ENCODE assay signal across 8 mouse cellular contexts in the genomic region with DNA sequence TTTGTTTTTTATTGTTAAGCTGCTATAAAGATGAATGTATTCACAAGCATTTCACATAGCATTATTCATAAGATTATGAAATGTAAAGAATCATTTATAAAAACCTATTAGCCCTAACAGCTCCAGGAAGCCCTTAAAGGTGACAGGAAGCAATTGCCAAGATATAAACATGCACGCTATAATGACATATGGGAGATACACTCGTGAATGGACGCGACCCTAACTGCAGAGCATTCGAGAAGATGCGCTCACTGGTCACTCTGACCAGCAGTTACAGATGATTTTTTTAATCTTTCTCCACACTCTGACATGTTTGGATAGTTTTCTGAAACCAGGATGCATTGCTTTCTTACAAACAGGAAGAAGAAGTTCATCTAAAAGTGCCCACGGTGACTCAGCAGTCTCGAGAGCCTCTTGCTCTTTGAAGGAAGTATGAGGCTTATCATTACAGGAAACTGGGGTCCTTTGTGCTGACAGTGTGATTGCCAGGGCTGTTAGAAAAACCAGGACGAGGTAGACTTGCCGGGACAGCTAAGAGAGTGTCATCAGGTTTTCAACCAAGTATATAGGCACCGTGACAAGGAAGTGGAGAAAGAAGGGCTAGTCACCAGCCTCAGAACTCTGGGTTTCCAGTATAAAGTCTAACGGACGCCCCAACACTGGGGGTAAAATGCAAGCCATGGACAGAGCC. TPM values are rescaled to one million over a fixed set of nuclear protein-coding genes. Genes with fewer than 3 reads are reported as not detected.
DNase-seq lines count a peak whose midpoint lies in the region; ATAC-seq and TF ChIP-seq lines count a peak whose summit lies in the region.

No protein-coding gene starts in this region.

- no peaks in the 10 kb centered on the region for H3K9me3 ChIP-seq in kidney, embryonic 15.5 days (replicated peaks)
- no peaks in the 10 kb centered on the region for H3K9me3 ChIP-seq in embryonic facial prominence, embryonic 14.5 days (ENCODE audit: control insufficient read depth, low read length)
- no peaks in the 10 kb centered on the region for H3K9me3 ChIP-seq in forebrain, embryonic 13.5 days (replicated peaks)

- H3K4me3 ChIP-seq in kidney, embryonic 15.5 days (replicated peaks): no peak overlapping the region
- H3K4me3 ChIP-seq in embryonic facial prominence, embryonic 14.5 days (ENCODE audit: low read depth, low read length): no peak overlapping the region
- H3K4me3 ChIP-seq in liver, adult 2 months (ENCODE audit: insufficient read depth, low read depth, low read length): no peak overlapping the region
- H3K4me3 ChIP-seq in thymus, adult 2 months (ENCODE audit: control insufficient read depth, insufficient read depth, low read length): no peak overlapping the region
- no peak overlapping the region for H3K4me3 ChIP-seq in forebrain, embryonic 13.5 days

- peaks cover under 1% of the 10 kb centered on the region for H3K79me2 ChIP-seq in liver, adult 2 months (ENCODE audit: control insufficient read depth, insufficient read depth, low read length)

- H3K36me3 ChIP-seq in kidney, embryonic 15.5 days: 0 out of 2 replicates have a peak, but pooled peaks cover 1% of the 10 kb centered on the region
- no peaks in the 10 kb centered on the region for H3K36me3 ChIP-seq in embryonic facial prominence, embryonic 14.5 days (ENCODE audit: control insufficient read depth, insufficient read depth, low read length)
- H3K36me3 ChIP-seq in liver, adult 2 months (ENCODE audit: control insufficient read depth, insufficient read depth, low read length): peaks cover 14% of the 10 kb centered on the region
- no peaks in the 10 kb centered on the region for H3K36me3 ChIP-seq in thymus, adult 2 months (ENCODE audit: control insufficient read depth, insufficient read depth, low read length)
- H3K36me3 ChIP-seq in forebrain, embryonic 13.5 days (ENCODE audit: poor library complexity, severe bottlenecking): peaks cover 9% of the 10 kb centered on the region; the same call in 1 of the 2 replicates

- H3K4me1 ChIP-seq in kidney, embryonic 15.5 days: peaks cover 33% of the 10 kb centered on the region
- H3K4me1 ChIP-seq in embryonic facial prominence, embryonic 14.5 days (ENCODE audit: control insufficient read depth, insufficient read depth, low read length): peaks cover 23% of the 10 kb centered on the region
- H3K4me1 ChIP-seq in liver, adult 2 months (ENCODE audit: control insufficient read depth, insufficient read depth, low read length): peaks cover 17% of the 10 kb centered on the region
- H3K4me1 ChIP-seq in thymus, adult 2 months (replicated peaks; ENCODE audit: control insufficient read depth, insufficient read depth, low read length): peaks cover 30% of the 10 kb centered on the region
- no peaks in the 10 kb centered on the region for H3K4me1 ChIP-seq in forebrain, embryonic 13.5 days

- TF ChIP-seq POLR2A in liver, adult 2 months (IDR thresholded peaks at IDR 0.05; ENCODE audit: extremely low read depth, insufficient read depth, low read length): no peak
- no peak for TF ChIP-seq POLR2A in thymus, adult 2 months (IDR thresholded peaks at IDR 0.05; ENCODE audit: control insufficient read depth, extremely low read depth, insufficient read depth, low read length, poor library complexity)

- no peak overlapping the region for H3K4me2 ChIP-seq in kidney, embryonic 15.5 days
- no peak overlapping the region for H3K4me2 ChIP-seq in embryonic facial prominence, embryonic 14.5 days (ENCODE audit: low read depth, low read length)
- H3K4me2 ChIP-seq in forebrain, embryonic 13.5 days: no peak overlapping the region

- no peak overlapping the region for H3K9ac ChIP-seq in kidney, embryonic 15.5 days
- H3K9ac ChIP-seq in embryonic facial prominence, embryonic 14.5 days (ENCODE audit: low read depth, low read length): no peak overlapping the region
- no peak overlapping the region for H3K9ac ChIP-seq in liver, adult 2 months (ENCODE audit: low read depth, low read length)
- no peak overlapping the region for H3K9ac ChIP-seq in forebrain, embryonic 13.5 days

- ATAC-seq in kidney, embryonic 15.5 days (replicated peaks; ENCODE audit: low FRiP score): no peak
- no peak for ATAC-seq in embryonic facial prominence, embryonic 14.5 days (ENCODE audit: low read depth)
- ATAC-seq in forebrain, embryonic 13.5 days: no peak

- no peak for DNase-seq in kidney, postnatal 10 days
- no peak for DNase-seq in embryonic facial prominence, embryonic 14.5 days (ENCODE audit: low spot score)
- peak; percentile 59 for DNase-seq in liver, adult 2 months (ENCODE audit: extremely low read depth, low read depth, low spot score)
- DNase-seq in thymus, adult 2 months: peak; percentile 63
- DNase-seq in ovary, postnatal 36 days (ENCODE audit: low spot score): no peak
- DNase-seq in cerebellum, adult 9-11 months: no peak

- TF ChIP-seq CTCF in liver, adult 2 months (IDR thresholded peaks at IDR 0.05; ENCODE audit: low read depth, low read length): no peak
- no peak for TF ChIP-seq CTCF in thymus, adult 2 months (IDR thresholded peaks at IDR 0.05; ENCODE audit: borderline replicate concordance, control insufficient read depth, extremely low read depth, insufficient read depth, low read length, poor library complexity)

- H3K27ac ChIP-seq in kidney, embryonic 15.5 days: peak overlapping the region; percentile 9; the same call in 1 of the 2 replicates
- peak overlapping the region; percentile 81; the same call in 1 of the 2 replicates for H3K27ac ChIP-seq in embryonic facial prominence, embryonic 14.5 days (replicated peaks; ENCODE audit: low read depth, low read length)
- H3K27ac ChIP-seq in liver, adult 2 months (replicated peaks; ENCODE audit: insufficient read depth, low read depth, low read length): peak overlapping the region; percentile 65
- H3K27ac ChIP-seq in thymus, adult 2 months (ENCODE audit: control insufficient read depth, insufficient read depth, low read length): peak overlapping the region; percentile 57
- H3K27ac ChIP-seq in forebrain, embryonic 13.5 days: no peak overlapping the region

- 69% methylated on average over 13 of the region's 13 CpGs for WGBS in kidney, embryonic 15.5 days
- WGBS in embryonic facial prominence, embryonic 14.5 days: 66% methylated on average over 13 of the region's 13 CpGs
- WGBS in liver, adult 2 months: 69% methylated on average over 13 of the region's 13 CpGs
- WGBS in thymus, adult 2 months: 10% methylated on average over 13 of the region's 13 CpGs
- WGBS in forebrain, embryonic 13.5 days: 89% methylated on average over 13 of the region's 13 CpGs

- H3K27me3 ChIP-seq in kidney, embryonic 15.5 days: no peaks in the 10 kb centered on the region
- H3K27me3 ChIP-seq in embryonic facial prominence, embryonic 14.5 days (replicated peaks; ENCODE audit: control insufficient read depth, insufficient read depth, low read length): no peaks in the 10 kb centered on the region
- no peaks in the 10 kb centered on the region for H3K27me3 ChIP-seq in liver, adult 2 months (ENCODE audit: control insufficient read depth, insufficient read depth, low read length)
- H3K27me3 ChIP-seq in thymus, adult 2 months (ENCODE audit: control insufficient read depth, insufficient read depth, low read length): no peaks in the 10 kb centered on the region
- no peaks in the 10 kb centered on the region for H3K27me3 ChIP-seq in forebrain, embryonic 13.5 days

RNA-seq across cellular contexts. Expression of gene Tmem140, which starts 6.4 kb away (rescaled TPM):
- polyA plus RNA-seq in kidney, embryonic 15.5 days (2015; fragmentation: Nextera tagmentation; extraction: Ambion mirVana): 1.9 and 2.3 TPM in 2 replicates
- 2.4 TPM in 2 replicates for polyA plus RNA-seq in embryonic facial prominence, embryonic 14.5 days (2014; fragmentation: Nextera tagmentation; extraction: Ambion mirVana)
- 31.9 and 37.9 TPM in 2 replicates for total RNA-seq in liver, adult 2 months (2014; rRNA removed)
- 19.1 and 20.1 TPM in 2 replicates for polyA plus RNA-seq in liver, adult 2 months (2012; rRNA removed)
- 15.7 and 22.3 TPM in 2 replicates for polyA plus RNA-seq in thymus, adult 2 months (2012; rRNA removed)
- 1.4 and 1.7 TPM in 2 replicates for polyA plus RNA-seq in forebrain, embryonic 13.5 days (2015; fragmentation: Nextera tagmentation; extraction: Ambion mirVana)

RNA-seq across cellular contexts. Expression of gene Cyren, which starts 8.5 kb away (rescaled TPM):
- polyA plus RNA-seq in kidney, embryonic 15.5 days (2015; fragmentation: Nextera tagmentation; extraction: Ambion mirVana): 11.9 and 15.6 TPM in 2 replicates
- 9.6 and 10.7 TPM in 2 replicates for polyA plus RNA-seq in embryonic facial prominence, embryonic 14.5 days (2014; fragmentation: Nextera tagmentation; extraction: Ambion mirVana)
- total RNA-seq in liver, adult 2 months (2014; rRNA removed): 2.0 and 3.0 TPM in 2 replicates
- 2.7 and 3.2 TPM in 2 replicates for polyA plus RNA-seq in liver, adult 2 months (2012; rRNA removed)
- 17.0 and 20.1 TPM in 2 replicates for polyA plus RNA-seq in thymus, adult 2 months (2012; rRNA removed)
- polyA plus RNA-seq in forebrain, embryonic 13.5 days (2015; fragmentation: Nextera tagmentation; extraction: Ambion mirVana): 12.1 and 14.6 TPM in 2 replicates

RNA-seq across cellular contexts. Expression of gene Wdr91, which starts 41.3 kb away (rescaled TPM):
- 9.9 and 11.8 TPM in 2 replicates for polyA plus RNA-seq in kidney, embryonic 15.5 days (2015; fragmentation: Nextera tagmentation; extraction: Ambion mirVana)
- 8.6 and 10.2 TPM in 2 replicates for polyA plus RNA-seq in embryonic facial prominence, embryonic 14.5 days (2014; fragmentation: Nextera tagmentation; extraction: Ambion mirVana)
- 9.5 and 14.9 TPM in 2 replicates for total RNA-seq in liver, adult 2 months (2014; rRNA removed)
- polyA plus RNA-seq in liver, adult 2 months (2012; rRNA removed): 23.4 and 28.0 TPM in 2 replicates
- 58.4 and 60.2 TPM in 2 replicates for polyA plus RNA-seq in thymus, adult 2 months (2012; rRNA removed)
- 9.7 and 10.7 TPM in 2 replicates for polyA plus RNA-seq in forebrain, embryonic 13.5 days (2015; fragmentation: Nextera tagmentation; extraction: Ambion mirVana)

RNA-seq across cellular contexts. Expression of gene Stra8, which starts 50.6 kb away (rescaled TPM):
- polyA plus RNA-seq in kidney, embryonic 15.5 days (2015; fragmentation: Nextera tagmentation; extraction: Ambion mirVana): not detected in 2 replicates
- polyA plus RNA-seq in embryonic facial prominence, embryonic 14.5 days (2014; fragmentation: Nextera tagmentation; extraction: Ambion mirVana): not detected in 2 replicates
- not detected in 2 replicates for total RNA-seq in liver, adult 2 months (2014; rRNA removed)
- not detected in 2 replicates for polyA plus RNA-seq in liver, adult 2 months (2012; rRNA removed)
- 0.10 and 0.40 TPM in 2 replicates for polyA plus RNA-seq in thymus, adult 2 months (2012; rRNA removed)
- not detected in 2 replicates for polyA plus RNA-seq in forebrain, embryonic 13.5 days (2015; fragmentation: Nextera tagmentation; extraction: Ambion mirVana)

Comparison
In these comparisons a context has a peak if more than half of its experiments do, and no peak if none do; other contexts are left out.
1. DNase-seq: peak in liver, adult 2 months (single experiment) and thymus, adult 2 months (single experiment); none in kidney, postnatal 10 days (single experiment), embryonic facial prominence, embryonic 14.5 days (single experiment), ovary, postnatal 36 days (single experiment) and cerebellum, adult 9-11 months (single experiment).